Mouse (Mus musculus) lung, postnatal 0 days (tissue): ENCODE data around the gene Foxa2. TPM values are rescaled to one million over a fixed set of nuclear protein-coding genes. Genes with fewer than 3 reads are reported as not detected.
A peak's percentile ranks its signal among the peaks of the same experiment; 100 is the strongest.

Experiments used
- ATAC-seq: fragments of 200-750 bp; cut with Nextera tagmentation; 2 replicates; pipeline ENCODE4 v1.8.0; 2017; ENCODE audit warnings: moderate library complexity
- DNase-seq: peaks from one replicate; pipeline ENCODE4 v3.0.0-alpha.2; 2016; ENCODE audit warnings: low spot score
- H3K27ac ChIP-seq: fragments of 300-500 bp; sonication (generic); 2 replicates; pipeline ENCODE4 v1.5.1; 2014; ENCODE audit warnings: antibody characterized with exemption, mild to moderate bottlenecking, low read length, mixed read lengths
- H3K27me3 ChIP-seq: fragments of 300-500 bp; sonication (generic); replicated peaks from 2 replicates; pipeline ENCODE4 v1.6.1; 2014; ENCODE audit warnings: low read length, mixed read lengths; ENCODE audit not compliant: insufficient read depth
- H3K36me3 ChIP-seq: fragments of 300-500 bp; sonication (generic); 2 replicates; pipeline ENCODE4 v1.6.1; 2014; ENCODE audit warnings: low read length, mixed read lengths; ENCODE audit not compliant: insufficient read depth
- H3K4me1 ChIP-seq: fragments of 300-500 bp; sonication (generic); 2 replicates; pipeline ENCODE4 v1.6.1; 2014; ENCODE audit warnings: antibody characterized with exemption, low read depth, low read length, mixed read lengths; ENCODE audit not compliant: insufficient read depth
- H3K4me2 ChIP-seq: fragments of 300-500 bp; sonication (generic); replicated peaks from 2 replicates; pipeline ENCODE4 v1.6.1; 2014; ENCODE audit warnings: low read depth, mild to moderate bottlenecking, low read length, moderate library complexity, mixed read lengths
- H3K4me3 ChIP-seq: fragments of 300-500 bp; sonication (generic); 2 replicates; pipeline ENCODE4 v1.5.1; 2014; ENCODE audit warnings: low read depth, low read length
- H3K9ac ChIP-seq: fragments of 300-500 bp; sonication (generic); replicated peaks from 2 replicates; pipeline ENCODE4 v1.6.1; 2014; ENCODE audit warnings: low read depth, mild to moderate bottlenecking
- H3K9me3 ChIP-seq: fragments of 300-500 bp; sonication (generic); 2 replicates; pipeline ENCODE4 v1.6.1; 2016; ENCODE audit warnings: low read length, mixed read lengths
- CTCF ChIP-seq: IDR thresholded peaks from 2 replicates; pipeline ENCODE4 v1.5.1; 2016; ENCODE audit warnings: antibody characterized with exemption, mild to moderate bottlenecking
- EP300 ChIP-seq: IDR thresholded peaks from 2 replicates; pipeline ENCODE4 v1.6.1; 2016; ENCODE audit warnings: antibody characterized with exemption, mild to moderate bottlenecking, control low read depth
- WGBS: fragments of 180-500 bp; shearing (Covaris S2); extraction: QIAGEN DNeasy Blood & Tissue Kit; methylation state at CpG from one replicate; pipeline ENCODE4 v1.1.7; 2014; 5-methylcytosine and 5-hydroxymethylcytosine counted together
- polyA plus RNA-seq: library from polyadenylated mRNA; unstranded; fragments of >200 nt; fragmentation: Nextera tagmentation; extraction: Ambion mirVana; gene quantifications from 2 replicates; pipeline ENCODE4 v1.2.1, GENCODE M21; 2015

Gene Foxa2
- polyA plus RNA-seq, 1 experiment from 2014 or later, result 37.7 TPM

- no peak overlapping the region for H3K27ac ChIP-seq
- no peaks in the 10 kb centered on the region for H3K36me3 ChIP-seq
- H3K4me1 ChIP-seq, result no peaks in the 10 kb centered on the region
- TF ChIP-seq CTCF, result no peak
- no peak for TF ChIP-seq EP300
- DNase-seq, result no peak
- no peak overlapping the region for H3K4me3 ChIP-seq
- WGBS, result 68% methylated on average over 6 of the region's 6 CpGs
- no peaks in the 10 kb centered on the region for H3K27me3 ChIP-seq
- no peak overlapping the region for H3K4me2 ChIP-seq
- ATAC-seq, result no peak
- no peaks in the 10 kb centered on the region for H3K9me3 ChIP-seq
- no peak overlapping the region for H3K9ac ChIP-seq
Measured at GRCm38 (mm10) chr2:148060705-148061104, 13.9 kb upstream of the Foxa2 start.

- no peaks in the 10 kb centered on the region for H3K4me1 ChIP-seq
- H3K27me3 ChIP-seq, result peaks cover 15% of the 10 kb centered on the region; the same call in 1 of the 2 replicates
- no peaks in the 10 kb centered on the region for H3K36me3 ChIP-seq
- TF ChIP-seq EP300 (no peak), CTCF (no peak)
- no peak overlapping the region for H3K27ac ChIP-seq
- 22% methylated on average over 6 of the region's 6 CpGs for WGBS
- H3K9ac ChIP-seq, result no peak overlapping the region
- ATAC-seq (no peak), DNase-seq (no peak)
- H3K4me3 ChIP-seq, result no peak overlapping the region
- H3K4me2 ChIP-seq, result no peak overlapping the region
- H3K9me3 ChIP-seq, result no peaks in the 10 kb centered on the region
Measured at GRCm38 (mm10) chr2:148053411-148053810, 6.6 kb upstream of the Foxa2 start.

- TF ChIP-seq EP300 (no peak), CTCF (peak; percentile 80)
- ATAC-seq (peak; percentile 23), DNase-seq (peak; percentile 80)
- Histone ChIP-seq H3K9me3 (no peaks in the 10 kb centered on the region), H3K4me2 (peak overlapping the region; percentile 40), H3K27ac (no peak overlapping the region), H3K4me3 (peak overlapping the region; percentile 16; the same call in 1 of the 2 replicates), H3K9ac (no peak overlapping the region), H3K27me3 (peaks cover 28% of the 10 kb centered on the region), H3K4me1 (no peaks in the 10 kb centered on the region), H3K36me3 (no peaks in the 10 kb centered on the region)
- WGBS, result under 1% methylated on average over 41 of the region's 41 CpGs
Measured at GRCm38 (mm10) chr2:148048484-148049129, 1.8 kb upstream of the Foxa2 start.

- Histone ChIP-seq H3K4me3 (no peak overlapping the region), H3K4me2 (no peak overlapping the region), H3K27me3 (peaks cover 26% of the 10 kb centered on the region; the same call in 1 of the 2 replicates), H3K27ac (no peak overlapping the region), H3K9ac (no peak overlapping the region), H3K36me3 (no peaks in the 10 kb centered on the region), H3K4me1 (no peaks in the 10 kb centered on the region), H3K9me3 (no peaks in the 10 kb centered on the region)
- 21% methylated on average over 8 of the region's 8 CpGs for WGBS
- DNase-seq (no peak), ATAC-seq (no peak)
- TF ChIP-seq CTCF, result no peak
- TF ChIP-seq EP300, result no peak
Measured at GRCm38 (mm10) chr2:148047611-148048010, 842 bp upstream of the Foxa2 start.

- WGBS, result under 1% methylated on average over 44 of the region's 65 CpGs
- peaks cover 36% of the 10 kb centered on the region for H3K27me3 ChIP-seq
- peak overlapping the region; percentile 52 for H3K4me3 ChIP-seq
- H3K36me3 ChIP-seq, result no peaks in the 10 kb centered on the region
- TF ChIP-seq CTCF (no peak), EP300 (no peak)
- peak overlapping the region; percentile 59 for H3K9ac ChIP-seq
- peak overlapping the region; percentile 90 for H3K27ac ChIP-seq
- DNase-seq, result peak; percentile 86
- no peaks in the 10 kb centered on the region for H3K9me3 ChIP-seq
- H3K4me2 ChIP-seq, result peak overlapping the region; percentile 55
- 0 out of 2 replicates have a peak, but pooled peaks cover 3% of the 10 kb centered on the region for H3K4me1 ChIP-seq
- peak; percentile 92 for ATAC-seq
Measured at GRCm38 (mm10) chr2:148045937-148046798, 601 bp downstream of the Foxa2 start.

GRCm38 (mm10) chr2:148045543-148045936 lies 1.2 kb downstream of the Foxa2 start:
- DNase-seq (no peak), ATAC-seq (peak; percentile 31)
- Histone ChIP-seq H3K27ac (peak overlapping the region; percentile 90), H3K9me3 (no peaks in the 10 kb centered on the region), H3K4me3 (peak overlapping the region; percentile 52), H3K9ac (peak overlapping the region; percentile 59), H3K4me2 (peak overlapping the region; percentile 55), H3K36me3 (no peaks in the 10 kb centered on the region), H3K27me3 (peaks cover 33% of the 10 kb centered on the region), H3K4me1 (0 out of 2 replicates have a peak, but pooled peaks cover 3% of the 10 kb centered on the region)
- TF ChIP-seq EP300 (no peak), CTCF (no peak)
- under 1% methylated on average over 25 of the region's 25 CpGs for WGBS
